Mouse (Mus musculus) liver, embryonic 14.5 days (tissue): Measurements from ENCODE around the gene Abcc1. TPM values are rescaled to one million over a fixed set of nuclear protein-coding genes. Genes with fewer than 3 reads are reported as not detected.
A peak's percentile ranks its signal among the peaks of the same experiment; 100 is the strongest.

Experiments used
- ATAC-seq: fragments of 200-750 bp; cut with Nextera tagmentation; 2 replicates; pipeline ENCODE4 v1.8.0; 2017; ENCODE audit warnings: moderate number of reproducible peaks, mild to moderate bottlenecking, moderate library complexity; ENCODE audit not compliant: insufficient read depth
- DNase-seq, 3 experiments: peaks; one replicate each; pipeline ENCODE4 v3.0.0-alpha.2; 2012 to 2013; ENCODE audit warnings: low read depth in 3 of 3, low spot score in 3 of 3
- H3K27ac ChIP-seq: fragments of 300-500 bp; sonication (generic); 2 replicates; pipeline ENCODE4 v1.5.1; 2014; ENCODE audit warnings: moderate library complexity, mild to moderate bottlenecking, control low read depth, inconsistent platforms
- H3K27me3 ChIP-seq: fragments of 300-500 bp; sonication (generic); 2 replicates; pipeline ENCODE4 v1.6.1; 2014; ENCODE audit warnings: mild to moderate bottlenecking, low read length, moderate library complexity; ENCODE audit not compliant: control insufficient read depth, insufficient read depth
- H3K36me3 ChIP-seq: fragments of 300-500 bp; sonication (generic); replicated peaks from 2 replicates; pipeline ENCODE4 v1.6.1; 2014; ENCODE audit warnings: low read depth; ENCODE audit not compliant: control insufficient read depth, insufficient read depth
- H3K4me1 ChIP-seq, 2 experiments: fragments of 200-500 bp in 1 of 2; fragments of 300-500 bp in 1 of 2; sonication (generic) in 1 of 2; replicated peaks; 2 replicates each; pipeline ENCODE4 v1.6.1; 2012 to 2014; ENCODE audit warnings: antibody characterized with exemption in 1 of 2, inconsistent platforms in 1 of 2, low read length in 1 of 2; ENCODE audit not compliant: control insufficient read depth in 2 of 2, insufficient read depth in 2 of 2
- H3K4me2 ChIP-seq: fragments of 300-500 bp; sonication (generic); 2 replicates; pipeline ENCODE4 v1.6.1; 2014; ENCODE audit warnings: low read depth, mild to moderate bottlenecking, control low read depth, moderate library complexity
- H3K4me3 ChIP-seq, 2 experiments: fragments of 200-500 bp in 1 of 2; fragments of 300-500 bp in 1 of 2; sonication (generic) in 1 of 2; 2 replicates each; pipeline ENCODE4 v1.5.1; 2012 to 2014; ENCODE audit warnings: low read depth in 2 of 2, low read length in 2 of 2, mild to moderate bottlenecking in 2 of 2, control low read depth in 1 of 2, inconsistent platforms in 1 of 2, moderate library complexity in 1 of 2; ENCODE audit not compliant: insufficient read depth in 1 of 2
- H3K9ac ChIP-seq: fragments of 300-500 bp; sonication (generic); replicated peaks from 2 replicates; pipeline ENCODE4 v1.6.1; 2014; ENCODE audit warnings: mild to moderate bottlenecking, control low read depth, moderate library complexity
- H3K9me3 ChIP-seq: fragments of 300-500 bp; sonication (generic); 2 replicates; pipeline ENCODE4 v1.6.1; 2016; ENCODE audit warnings: low read length, mixed read lengths; ENCODE audit not compliant: control insufficient read depth
- CTCF ChIP-seq: IDR thresholded peaks from 2 replicates; pipeline ENCODE4 v1.5.1; 2016; ENCODE audit warnings: antibody characterized with exemption, low read depth, control low read depth
- EP300 ChIP-seq: IDR thresholded peaks from 2 replicates; pipeline ENCODE4 v1.6.1; 2016; ENCODE audit warnings: antibody characterized with exemption, low read depth
- WGBS: fragments of 180-500 bp; shearing (Covaris S2); extraction: QIAGEN DNeasy Blood & Tissue Kit; methylation state at CpG from one replicate; pipeline ENCODE4 v1.1.7; 2014; ENCODE audit not compliant: insufficient replicate concordance; 5-methylcytosine and 5-hydroxymethylcytosine counted together
- polyA plus RNA-seq, 2 experiments: library from polyadenylated mRNA; depleted of rRNA in 1 of 2; stranded (reverse) in 1 of 2; unstranded in 1 of 2; fragments of >200 nt; fragmentation: Nextera tagmentation in 1 of 2; extraction: Ambion mirVana in 1 of 2; gene quantifications; 2 replicates each; pipeline versions ENCODE4 v1.2.1 to v1.2.3; 2012 to 2014

Abcc1 gene
- polyA plus RNA-seq, 2 experiments = 1.9 to 2.4 TPM

DNA sequence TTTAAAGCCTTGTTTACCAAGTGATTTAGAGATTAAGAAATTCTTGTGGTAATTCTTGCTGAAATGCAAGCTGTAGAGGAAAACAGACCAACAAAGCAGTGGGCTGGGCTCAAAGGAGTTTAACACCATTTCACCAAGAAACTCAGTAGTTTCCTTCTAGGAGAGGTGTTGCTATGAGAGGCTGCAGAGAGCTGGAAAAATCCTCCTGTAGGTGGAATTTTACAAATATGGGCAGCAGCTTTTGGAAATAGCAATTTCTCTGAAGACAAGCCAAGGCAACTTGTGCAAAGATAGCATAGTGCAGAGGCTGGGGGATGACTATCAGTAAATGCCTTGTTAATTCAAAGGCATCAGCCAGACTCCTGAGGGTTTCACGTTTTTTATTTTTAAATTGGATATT lies 40.9 kb upstream of the Abcc1 start:
- DNase-seq = no peak
- Histone ChIP-seq H3K27me3 (no peaks in the 10 kb centered on the region), H3K4me1 (peaks cover 8 to 11% of the 10 kb centered on the region in 2 experiments), H3K9me3 (no peaks in the 10 kb centered on the region), H3K27ac (no peak overlapping the region), H3K4me2 (no peak overlapping the region), H3K4me3 (no peak overlapping the region), H3K36me3 (no peaks in the 10 kb centered on the region), H3K9ac (no peak overlapping the region)
- 33% methylated on average over 1 of the region's 1 CpGs for WGBS
- TF ChIP-seq CTCF (no peak), EP300 (no peak)
- ATAC-seq = no peak

GRCm38 (mm10) chr16:14328156-14328555 lies 33.2 kb upstream of the Abcc1 start:
- Histone ChIP-seq H3K27ac (no peak overlapping the region), H3K9ac (no peak overlapping the region), H3K36me3 (no peaks in the 10 kb centered on the region), H3K9me3 (no peaks in the 10 kb centered on the region), H3K4me3 (no peak overlapping the region), H3K4me2 (no peak overlapping the region), H3K4me1 (no peaks in the 10 kb centered on the region), H3K27me3 (no peaks in the 10 kb centered on the region)
- no peak for DNase-seq
- TF ChIP-seq EP300 (no peak), CTCF (no peak)
- 35% methylated on average over 1 of the region's 1 CpGs for whole genome bisulfite sequencing
- ATAC-seq = no peak

GRCm38 (mm10) chr16:14344967-14345366 lies 16.4 kb upstream of the Abcc1 start:
- Histone ChIP-seq H3K9ac (no peak overlapping the region), H3K27ac (no peak overlapping the region), H3K36me3 (no peaks in the 10 kb centered on the region), H3K4me3 (no peak overlapping the region), H3K4me2 (no peak overlapping the region), H3K27me3 (no peaks in the 10 kb centered on the region), H3K9me3 (no peaks in the 10 kb centered on the region), H3K4me1 (no peaks in the 10 kb centered on the region)
- no peak for TF ChIP-seq EP300
- TF ChIP-seq CTCF = no peak
- ATAC-seq (no peak), DNase-seq (no peak)
- 27% methylated on average over 3 of the region's 3 CpGs for WGBS

- peaks cover 12 to 26% of the 10 kb centered on the region in 2 experiments for H3K4me1 ChIP-seq
- H3K9me3 ChIP-seq = no peaks in the 10 kb centered on the region
- no peak for TF ChIP-seq EP300
- TF ChIP-seq CTCF = no peak
- no peak; the same call in 1 of the 2 replicates for ATAC-seq
- DNase-seq = no peak
- H3K4me2 ChIP-seq = no peak overlapping the region
- no peak overlapping the region for H3K27ac ChIP-seq
- H3K27me3 ChIP-seq = no peaks in the 10 kb centered on the region
- H3K9ac ChIP-seq = no peak overlapping the region
- no peaks in the 10 kb centered on the region for H3K36me3 ChIP-seq
- no peak overlapping the region for H3K4me3 ChIP-seq
These were observed 9.8 kb upstream of the Abcc1 start for GRCm38 (mm10) chr16:14351571-14351970.

GRCm38 (mm10) chr16:14352234-14352633 lies 9.1 kb upstream of the Abcc1 start:
- no peak overlapping the region for H3K9ac ChIP-seq
- ATAC-seq (peak; percentile 10; the same call in 1 of the 2 replicates), DNase-seq (no peak)
- no peak overlapping the region for H3K27ac ChIP-seq
- peaks cover 12 to 29% of the 10 kb centered on the region in 2 experiments for H3K4me1 ChIP-seq
- no peak overlapping the region for H3K4me2 ChIP-seq
- H3K36me3 ChIP-seq = no peaks in the 10 kb centered on the region
- H3K4me3 ChIP-seq = no peak overlapping the region
- whole genome bisulfite sequencing = 72% methylated on average over 3 of the region's 3 CpGs
- H3K27me3 ChIP-seq = no peaks in the 10 kb centered on the region
- no peaks in the 10 kb centered on the region for H3K9me3 ChIP-seq
- no peak for TF ChIP-seq EP300
- no peak for TF ChIP-seq CTCF
